Mouse (Mus musculus): Measurements from ENCODE around the gene Gnb1. TPM values are rescaled to one million over a fixed set of nuclear protein-coding genes. Genes with fewer than 3 reads are reported as not detected.

Gnb1 gene
- polyA plus RNA-seq, 1 experiment from 2014 or later: 85.9 TPM

DNA sequence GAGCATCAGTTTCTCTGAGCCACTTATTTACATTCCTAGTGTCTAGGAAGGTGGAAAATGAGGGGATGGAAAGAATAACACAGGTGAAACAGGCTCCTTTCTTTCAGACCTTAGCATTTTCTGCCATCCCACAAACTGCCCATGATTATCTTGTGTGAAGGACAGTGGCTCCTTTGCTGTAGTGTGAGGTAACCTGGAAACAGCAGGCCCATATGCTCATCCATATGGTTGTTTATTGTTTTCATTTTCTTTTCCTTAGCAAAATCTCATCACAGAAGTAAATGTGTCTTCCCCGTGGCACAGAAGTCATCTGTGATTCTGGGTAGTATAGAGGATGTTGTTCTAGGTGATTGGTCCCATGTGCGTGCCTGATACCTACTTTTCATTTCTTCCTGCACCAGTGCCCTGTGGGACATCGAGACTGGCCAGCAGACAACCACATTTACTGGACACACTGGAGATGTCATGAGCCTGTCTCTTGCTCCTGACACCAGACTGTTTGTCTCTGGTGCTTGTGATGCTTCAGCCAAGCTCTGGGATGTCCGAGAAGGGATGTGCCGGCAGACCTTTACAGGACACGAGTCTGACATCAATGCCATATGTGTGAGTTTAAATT, 61.9 kb downstream of the Gnb1 start:
- Histone ChIP-seq H3K36me3 (ENCODE audit: control insufficient read depth, insufficient read depth) (peaks cover 35% of the 10 kb centered on the region), H3K4me2 (ENCODE audit: low read depth, low read length) (no peak overlapping the region), H3K9ac (ENCODE audit: low read depth, low read length) (no peak overlapping the region), H3K27me3 (ENCODE audit: control insufficient read depth, insufficient read depth, low read depth, low read length) (no peaks in the 10 kb centered on the region), H3K9me3 (replicated peaks; ENCODE audit: control insufficient read depth, low read length) (no peaks in the 10 kb centered on the region), H3K27ac (ENCODE audit: low read length) (no peak overlapping the region), H3K4me1 (ENCODE audit: control insufficient read depth, low read depth, low read length) (no peaks in the 10 kb centered on the region; the same call in 1 of the 2 replicates), H3K4me3 (ENCODE audit: low read depth, low read length) (no peak overlapping the region)
- WGBS (ENCODE audit: insufficient replicate concordance): 84% methylated on average over 6 of the region's 6 CpGs
- no peak for ATAC-seq (ENCODE audit: low read depth)

DNA sequence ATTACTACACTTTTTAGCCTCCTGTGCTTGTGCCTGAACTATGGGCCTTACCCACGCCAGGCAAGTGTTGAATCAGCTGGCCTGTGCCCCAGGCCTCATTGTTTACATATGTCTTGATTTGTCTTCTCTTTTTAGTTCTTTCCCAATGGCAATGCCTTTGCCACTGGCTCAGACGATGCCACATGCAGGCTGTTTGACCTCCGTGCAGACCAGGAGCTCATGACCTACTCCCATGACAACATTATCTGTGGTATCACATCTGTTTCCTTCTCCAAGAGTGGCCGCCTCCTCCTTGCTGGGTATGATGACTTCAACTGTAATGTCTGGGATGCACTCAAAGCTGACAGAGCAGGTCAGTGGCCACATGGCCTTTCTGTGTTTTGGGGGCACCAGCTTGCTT, 63.7 kb downstream of the Gnb1 start:
- H3K27ac ChIP-seq (ENCODE audit: low read length): no peak overlapping the region
- H3K9ac ChIP-seq (ENCODE audit: low read depth, low read length): no peak overlapping the region
- WGBS (ENCODE audit: insufficient replicate concordance): 28% methylated on average over 4 of the region's 4 CpGs
- no peak overlapping the region for H3K4me2 ChIP-seq (ENCODE audit: low read depth, low read length)
- peaks cover 32% of the 10 kb centered on the region for H3K36me3 ChIP-seq (ENCODE audit: control insufficient read depth, insufficient read depth)
- H3K27me3 ChIP-seq (ENCODE audit: control insufficient read depth, insufficient read depth, low read depth, low read length): no peaks in the 10 kb centered on the region
- no peaks in the 10 kb centered on the region for H3K9me3 ChIP-seq (replicated peaks; ENCODE audit: control insufficient read depth, low read length)
- ATAC-seq (ENCODE audit: low read depth): no peak
- no peak overlapping the region for H3K4me3 ChIP-seq (ENCODE audit: low read depth, low read length)
- H3K4me1 ChIP-seq (ENCODE audit: control insufficient read depth, low read depth, low read length): peaks cover 9% of the 10 kb centered on the region

DNA sequence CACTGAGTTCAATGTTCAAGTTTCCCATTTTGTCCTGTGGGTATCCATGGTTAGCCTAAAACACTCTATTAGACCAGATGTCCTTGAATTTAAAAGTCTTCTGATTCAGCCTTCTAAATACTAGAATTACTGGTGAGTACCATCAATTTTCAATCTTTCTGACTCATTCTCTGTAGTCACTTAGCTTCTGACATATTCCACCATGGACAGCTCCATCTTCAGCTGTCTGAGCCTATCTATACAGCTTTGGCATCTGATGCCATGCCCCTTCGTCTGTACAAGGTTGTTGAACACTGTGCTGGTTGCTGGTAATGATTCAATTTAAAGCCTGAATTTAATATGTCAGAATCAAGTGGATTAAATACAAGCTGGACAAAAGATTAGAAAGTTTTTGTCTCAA, 64.3 kb downstream of the Gnb1 start:
- Histone ChIP-seq H3K4me1 (ENCODE audit: control insufficient read depth, low read depth, low read length) (peaks cover 15% of the 10 kb centered on the region), H3K27ac (ENCODE audit: low read length) (no peak overlapping the region), H3K4me3 (ENCODE audit: low read depth, low read length) (no peak overlapping the region), H3K9ac (ENCODE audit: low read depth, low read length) (no peak overlapping the region), H3K4me2 (ENCODE audit: low read depth, low read length) (no peak overlapping the region), H3K9me3 (replicated peaks; ENCODE audit: control insufficient read depth, low read length) (no peaks in the 10 kb centered on the region), H3K36me3 (ENCODE audit: control insufficient read depth, insufficient read depth) (peaks cover 36% of the 10 kb centered on the region), H3K27me3 (ENCODE audit: control insufficient read depth, insufficient read depth, low read depth, low read length) (no peaks in the 10 kb centered on the region)
- no peak for ATAC-seq (ENCODE audit: low read depth)
- 49% methylated on average over 1 of the region's 1 CpGs for WGBS (ENCODE audit: insufficient replicate concordance)

- Histone ChIP-seq H3K27me3 (ENCODE audit: control insufficient read depth, insufficient read depth, low read depth, low read length) (no peaks in the 10 kb centered on the region), H3K9ac (ENCODE audit: low read depth, low read length) (no peak overlapping the region), H3K27ac (ENCODE audit: low read length) (peak overlapping the region; percentile 29; the same call in 1 of the 2 replicates), H3K4me1 (ENCODE audit: control insufficient read depth, low read depth, low read length) (peaks cover 44% of the 10 kb centered on the region), H3K9me3 (replicated peaks; ENCODE audit: control insufficient read depth, low read length) (no peaks in the 10 kb centered on the region), H3K4me2 (ENCODE audit: low read depth, low read length) (no peak overlapping the region), H3K4me3 (ENCODE audit: low read depth, low read length) (no peak overlapping the region), H3K36me3 (ENCODE audit: control insufficient read depth, insufficient read depth) (peaks cover 28% of the 10 kb centered on the region)
- WGBS (ENCODE audit: insufficient replicate concordance): 25% methylated on average over 6 of the region's 6 CpGs
- no peak for ATAC-seq (ENCODE audit: low read depth)
Measured at GRCm38 (mm10) chr4:155559454-155559853, 68.3 kb downstream of the Gnb1 start.

- H3K27ac ChIP-seq (ENCODE audit: low read length): peak overlapping the region; percentile 15
- ATAC-seq (ENCODE audit: low read depth): no peak
- H3K27me3 ChIP-seq (ENCODE audit: control insufficient read depth, insufficient read depth, low read depth, low read length): no peaks in the 10 kb centered on the region
- peaks cover 56% of the 10 kb centered on the region for H3K4me1 ChIP-seq (ENCODE audit: control insufficient read depth, low read depth, low read length)
- 67% methylated on average over 2 of the region's 2 CpGs for WGBS (ENCODE audit: insufficient replicate concordance)
- no peaks in the 10 kb centered on the region for H3K9me3 ChIP-seq (replicated peaks; ENCODE audit: control insufficient read depth, low read length)
- no peak overlapping the region for H3K4me2 ChIP-seq (ENCODE audit: low read depth, low read length)
- no peak overlapping the region for H3K4me3 ChIP-seq (ENCODE audit: low read depth, low read length)
- peaks cover 17% of the 10 kb centered on the region for H3K36me3 ChIP-seq (ENCODE audit: control insufficient read depth, insufficient read depth)
- H3K9ac ChIP-seq (ENCODE audit: low read depth, low read length): no peak overlapping the region
Measured at GRCm38 (mm10) chr4:155560932-155561331, 69.8 kb downstream of the Gnb1 start.

DNA sequence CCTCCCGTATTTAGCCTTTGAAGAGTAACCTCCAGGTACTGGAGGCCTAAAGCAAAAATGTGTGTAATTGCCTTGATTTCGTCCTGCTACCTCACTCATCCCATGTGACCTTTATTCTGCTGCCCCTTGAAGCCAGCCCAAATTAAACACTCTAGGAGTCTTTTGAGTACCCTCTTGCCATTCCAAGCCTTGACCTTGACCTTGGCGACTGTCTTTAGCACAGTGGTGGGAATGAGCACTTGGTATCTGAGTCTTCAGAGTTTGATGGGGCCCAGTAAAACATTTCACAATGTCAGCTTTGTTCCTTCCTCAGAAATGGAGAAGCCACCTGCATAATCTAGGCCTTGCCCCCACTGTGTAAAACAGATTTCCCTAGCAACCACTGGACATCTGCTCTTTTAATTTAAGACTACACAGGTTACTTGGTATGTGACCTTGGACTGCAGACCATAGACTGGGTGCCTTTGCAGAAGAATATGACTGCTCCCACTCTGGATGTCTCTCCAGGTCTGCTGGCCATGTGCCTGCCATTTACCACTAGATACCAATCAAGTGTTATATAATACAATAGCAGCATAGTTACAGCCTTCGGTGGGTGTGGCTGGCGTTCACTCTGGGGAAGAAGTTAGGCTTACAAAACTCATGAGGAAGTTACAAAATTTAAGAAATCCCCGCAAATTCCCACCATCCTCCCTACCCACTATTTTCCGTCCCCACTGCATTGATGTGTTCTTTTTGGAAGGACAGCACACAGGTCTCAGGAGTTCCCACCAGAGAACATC, 70.7 kb downstream of the Gnb1 start, which contains the start of gene Nadk:
TSS of gene Nadk (plus strand) at position 718 of the 782 bp plus-strand sequence.
- no peak for ATAC-seq (ENCODE audit: low read depth)
- 55% methylated on average over 7 of the region's 7 CpGs for WGBS (ENCODE audit: insufficient replicate concordance)
- Histone ChIP-seq H3K9ac (ENCODE audit: low read depth, low read length) (peak within 1 kb of the TSS; percentile 68), H3K4me3 (ENCODE audit: low read depth, low read length) (peak within 1 kb of the TSS; percentile 75), H3K4me2 (ENCODE audit: low read depth, low read length) (peak within 1 kb of the TSS; percentile 98), H3K9me3 (replicated peaks; ENCODE audit: control insufficient read depth, low read length) (no peaks in the 10 kb centered on the region), H3K27me3 (ENCODE audit: control insufficient read depth, insufficient read depth, low read depth, low read length) (no peaks in the 10 kb centered on the region), H3K27ac (ENCODE audit: low read length) (peak within 1 kb of the TSS; percentile 86), H3K4me1 (ENCODE audit: control insufficient read depth, low read depth, low read length) (peaks cover 60% of the 10 kb centered on the region), H3K36me3 (ENCODE audit: control insufficient read depth, insufficient read depth) (peaks cover 12% of the 10 kb centered on the region)

- Histone ChIP-seq H3K4me1 (ENCODE audit: control insufficient read depth, low read depth, low read length) (peaks cover 64% of the 10 kb centered on the region), H3K9me3 (replicated peaks; ENCODE audit: control insufficient read depth, low read length) (no peaks in the 10 kb centered on the region), H3K9ac (ENCODE audit: low read depth, low read length) (peak overlapping the region; percentile 68), H3K36me3 (ENCODE audit: control insufficient read depth, insufficient read depth) (peaks cover 8% of the 10 kb centered on the region), H3K27me3 (ENCODE audit: control insufficient read depth, insufficient read depth, low read depth, low read length) (no peaks in the 10 kb centered on the region), H3K4me3 (ENCODE audit: low read depth, low read length) (peak overlapping the region; percentile 75), H3K27ac (ENCODE audit: low read length) (peak overlapping the region; percentile 86), H3K4me2 (ENCODE audit: low read depth, low read length) (peak overlapping the region; percentile 98)
- 4% methylated on average over 18 of the region's 19 CpGs for WGBS (ENCODE audit: insufficient replicate concordance)
- no peak for ATAC-seq (ENCODE audit: low read depth)
Measured at GRCm38 (mm10) chr4:155562725-155563399, 71.7 kb downstream of the Gnb1 start.

- peak overlapping the region; percentile 75 for H3K4me3 ChIP-seq (ENCODE audit: low read depth, low read length)
- peak overlapping the region; percentile 83 for H3K27ac ChIP-seq (ENCODE audit: low read length)
- peak; percentile 94 for ATAC-seq (ENCODE audit: low read depth)
- H3K4me1 ChIP-seq (ENCODE audit: control insufficient read depth, low read depth, low read length): peaks cover 64% of the 10 kb centered on the region
- H3K4me2 ChIP-seq (ENCODE audit: low read depth, low read length): peak overlapping the region; percentile 98
- H3K9ac ChIP-seq (ENCODE audit: low read depth, low read length): peak overlapping the region; percentile 78
- no peaks in the 10 kb centered on the region for H3K27me3 ChIP-seq (ENCODE audit: control insufficient read depth, insufficient read depth, low read depth, low read length)
- under 1% methylated on average over 69 of the region's 69 CpGs for WGBS (ENCODE audit: insufficient replicate concordance)
- no peaks in the 10 kb centered on the region for H3K9me3 ChIP-seq (replicated peaks; ENCODE audit: control insufficient read depth, low read length)
- H3K36me3 ChIP-seq (ENCODE audit: control insufficient read depth, insufficient read depth): peaks cover 8% of the 10 kb centered on the region
Measured at GRCm38 (mm10) chr4:155563400-155564231, 72.5 kb downstream of the Gnb1 start.

Measured in liver, embryonic 16.5 days (tissue).